Mouse (Mus musculus) megakaryocyte, adult 5-6 weeks (primary cell): ENCODE measurements at regions not wholly inside any gene's neighbourhood (a gene's known extent, or its start where the extent isn't known, plus 50 kb on each side); places are given as distances from the start of the nearest gene placed in this dataset.
A peak's percentile ranks its signal among the peaks of the same experiment; 100 is the strongest.

Source experiments
- ATAC-seq: 2 replicates; pipeline ENCODE4 v1.8.0; 2016; ENCODE audit warnings: mild to moderate bottlenecking, inconsistent platforms; ENCODE audit not compliant: poor library complexity, severe bottlenecking

DNA sequence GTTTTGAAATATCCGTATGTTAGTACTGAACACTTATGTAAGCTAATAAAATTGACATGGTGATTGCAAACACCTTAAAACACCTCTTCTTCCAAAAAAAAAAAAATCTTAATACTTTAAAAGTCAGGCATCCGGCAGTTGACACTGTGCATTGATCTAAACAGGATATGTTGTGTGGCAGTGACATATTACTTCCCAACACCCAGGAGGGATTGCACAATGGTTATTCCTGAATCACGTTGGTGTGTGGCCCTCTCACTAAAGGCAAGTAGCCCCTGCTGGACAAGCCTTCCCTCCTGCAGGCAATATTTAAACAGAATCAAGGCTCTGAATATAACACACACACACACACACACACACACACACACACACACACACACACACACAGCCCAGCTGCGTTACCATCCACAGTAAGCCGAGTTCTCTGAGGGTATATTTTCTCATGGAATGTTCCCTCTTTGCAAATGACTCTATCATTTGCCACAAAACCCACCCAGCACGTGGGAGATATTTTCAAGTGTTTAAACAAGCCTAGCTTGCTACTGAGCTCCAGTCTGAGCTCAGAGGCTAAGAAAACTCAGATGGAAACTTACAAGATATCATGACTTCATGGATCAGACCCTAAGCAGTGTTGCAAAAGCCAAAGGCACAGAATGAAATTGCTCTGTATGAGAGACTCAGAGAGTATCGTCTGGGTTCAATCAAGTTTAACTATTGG, 128.8 kb upstream of the Lyplal1 start:
- no peak for ATAC-seq

GRCm38 (mm10) chr1:186241112-186241511, 124.0 kb upstream of the Lyplal1 start:
- no peak for ATAC-seq

DNA sequence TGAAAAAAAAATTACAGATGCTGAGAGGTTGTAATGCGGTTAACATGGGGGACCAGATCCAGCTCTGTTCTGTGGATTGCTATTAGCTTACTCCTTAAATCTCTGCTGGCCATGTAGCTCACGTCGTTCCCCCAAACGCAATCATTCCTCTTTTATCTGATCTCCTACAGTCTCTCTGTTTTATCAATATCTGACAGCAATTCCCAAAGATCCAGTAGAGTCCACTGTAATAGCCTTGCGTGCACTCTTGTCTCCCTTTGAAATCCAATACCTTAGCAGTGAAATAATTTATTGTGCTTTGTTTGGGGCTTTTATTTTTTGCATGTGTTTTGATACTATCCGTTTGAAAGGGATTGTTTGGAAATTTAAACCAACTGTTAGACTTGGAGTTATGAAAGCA, 120.4 kb upstream of the Lyplal1 start:
- ATAC-seq = no peak

- no peak for ATAC-seq
Observed at GRCm38 (mm10) chr1:186236267-186237020, 119.3 kb upstream of the Lyplal1 start.

- no peak for ATAC-seq
Observed at GRCm38 (mm10) chr1:186234536-186234935, 117.4 kb upstream of the Lyplal1 start.

- no peak for ATAC-seq
Observed at GRCm38 (mm10) chr1:186230476-186230875, 113.4 kb upstream of the Lyplal1 start.

DNA sequence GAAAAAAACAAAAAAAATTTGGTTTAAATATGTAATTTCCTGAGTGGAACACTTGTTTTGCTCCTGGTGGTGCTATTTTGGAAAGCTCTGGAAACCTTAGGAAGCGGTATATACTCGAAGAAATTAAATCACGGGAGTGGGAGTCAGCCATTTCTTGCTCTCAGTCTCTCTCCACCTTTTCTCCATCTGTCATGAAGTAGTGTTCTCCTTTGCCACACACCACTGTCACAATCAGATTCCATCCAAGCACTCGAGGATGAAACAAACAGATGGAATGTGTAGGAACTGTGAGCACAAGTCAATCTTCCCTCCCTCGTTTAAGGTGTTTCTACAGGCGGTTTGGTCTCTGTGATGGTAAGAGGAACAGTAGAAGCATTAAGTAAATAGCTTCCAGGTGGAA, 112.7 kb upstream of the Lyplal1 start:
- no peak for ATAC-seq

DNA sequence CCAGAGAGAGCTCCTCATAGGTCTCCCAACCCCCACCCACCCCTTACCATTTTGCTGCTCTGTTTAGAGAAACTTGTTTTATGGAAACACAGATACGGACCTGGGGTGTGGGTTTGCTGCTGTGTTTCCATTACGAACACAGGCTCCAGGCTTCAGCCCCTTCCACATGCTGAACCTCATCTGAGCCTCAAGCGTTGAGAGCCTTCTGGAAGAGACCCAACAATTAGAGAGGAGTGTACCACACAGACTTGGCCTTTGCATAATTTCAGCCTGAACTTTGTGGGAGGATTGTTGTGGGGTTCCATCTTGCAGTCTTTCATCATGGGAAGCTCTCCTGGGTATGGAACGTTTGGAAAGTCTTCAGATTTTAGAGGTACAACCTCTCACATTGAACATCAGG, 111.3 kb upstream of the Lyplal1 start:
- ATAC-seq = no peak

DNA sequence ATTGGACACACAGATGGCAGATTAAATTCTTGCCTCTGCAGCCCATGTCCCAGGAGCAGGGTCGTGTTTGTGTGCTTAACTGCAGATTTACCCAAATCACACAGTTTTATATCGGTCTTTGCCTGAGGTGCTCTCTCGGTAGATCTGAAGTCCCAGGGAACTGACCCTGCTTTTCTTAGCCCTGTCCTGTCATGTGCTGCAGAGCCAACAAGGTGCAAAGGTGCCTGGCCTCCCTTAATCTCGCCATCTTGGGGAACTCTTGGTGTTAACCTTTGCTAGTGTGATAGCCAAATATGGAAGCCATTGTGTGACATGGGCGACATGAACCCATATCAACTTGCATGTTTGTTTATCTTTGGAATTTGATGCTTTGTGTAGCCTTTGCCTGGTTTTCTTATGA, 107.1 kb upstream of the Lyplal1 start:
- no peak for ATAC-seq

GRCm38 (mm10) chr1:186223417-186223816, 106.3 kb upstream of the Lyplal1 start:
- ATAC-seq = no peak

GRCm38 (mm10) chr1:186218995-186219394, 101.9 kb upstream of the Lyplal1 start:
- no peak for ATAC-seq

- ATAC-seq = no peak
Observed at GRCm38 (mm10) chr1:186217198-186217597, 100.1 kb upstream of the Lyplal1 start.

DNA sequence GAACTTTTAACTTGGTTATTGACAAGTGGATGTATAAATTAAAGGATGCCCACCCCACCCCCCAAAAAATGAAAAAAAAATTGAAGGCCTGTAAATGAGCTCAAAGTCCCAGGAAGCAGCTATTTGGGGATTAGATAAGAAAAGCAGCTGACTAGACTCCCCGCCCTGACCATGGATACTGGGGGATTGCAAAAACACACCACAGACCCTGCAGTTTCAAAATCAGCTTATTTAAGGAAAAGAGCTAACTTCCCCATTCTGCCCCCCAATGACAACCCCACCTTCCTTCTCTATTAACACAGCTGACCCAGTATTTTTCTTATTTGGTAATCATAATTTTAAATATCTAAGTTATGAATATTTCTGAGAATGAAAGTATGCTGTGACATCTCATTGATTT, 87.0 kb upstream of the Lyplal1 start:
- ATAC-seq = peak; percentile 45; the same call in 1 of the 2 replicates

- ATAC-seq = peak; percentile 76
Observed at GRCm38 (mm10) chr1:186202536-186202935, 85.4 kb upstream of the Lyplal1 start.

GRCm38 (mm10) chr1:186198391-186198790, 81.3 kb upstream of the Lyplal1 start:
- no peak for ATAC-seq

GRCm38 (mm10) chr1:186197057-186197456, 79.9 kb upstream of the Lyplal1 start:
- ATAC-seq = no peak

DNA sequence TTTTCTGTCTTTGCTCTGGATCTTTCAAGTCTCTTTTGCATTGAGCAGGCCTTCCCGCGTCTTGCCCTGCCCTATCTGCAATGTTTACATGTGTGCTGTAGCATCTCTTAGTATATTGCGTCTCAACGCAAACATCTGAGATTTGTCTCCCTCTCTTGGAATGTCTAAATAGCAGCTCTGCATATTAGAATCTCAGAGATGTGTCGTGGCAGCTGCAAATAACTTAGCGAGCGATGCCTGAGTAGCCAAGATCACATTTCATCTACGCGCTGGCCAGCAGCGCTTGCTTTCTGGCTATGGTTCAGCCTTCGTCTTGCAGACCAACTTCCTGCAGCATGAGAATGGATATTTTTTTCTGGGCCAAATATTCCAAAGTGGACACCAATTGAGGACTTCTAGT, 72.3 kb upstream of the Lyplal1 start:
- ATAC-seq = no peak

DNA sequence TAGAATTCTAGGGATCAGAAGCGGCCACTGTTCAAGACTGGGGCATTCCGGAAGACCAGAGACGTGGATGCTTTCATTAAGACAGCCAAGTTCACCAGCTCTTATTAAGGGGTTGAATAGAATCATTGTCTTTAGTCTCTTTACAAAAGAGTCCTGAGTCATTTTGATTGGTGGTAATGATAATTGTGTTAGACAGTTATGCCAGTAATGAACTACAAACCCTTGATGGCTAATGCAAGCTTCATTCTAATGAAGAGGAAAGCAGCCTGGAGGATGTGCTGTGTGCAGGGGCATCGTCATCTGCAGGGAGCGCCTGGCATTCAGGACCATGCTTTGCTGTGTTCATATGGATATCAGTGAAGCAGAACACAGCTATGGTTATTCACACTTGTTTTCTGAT, 70.3 kb upstream of the Lyplal1 start:
- ATAC-seq = no peak

- ATAC-seq = no peak
Observed at GRCm38 (mm10) chr1:186183204-186183651, 66.1 kb upstream of the Lyplal1 start.

DNA sequence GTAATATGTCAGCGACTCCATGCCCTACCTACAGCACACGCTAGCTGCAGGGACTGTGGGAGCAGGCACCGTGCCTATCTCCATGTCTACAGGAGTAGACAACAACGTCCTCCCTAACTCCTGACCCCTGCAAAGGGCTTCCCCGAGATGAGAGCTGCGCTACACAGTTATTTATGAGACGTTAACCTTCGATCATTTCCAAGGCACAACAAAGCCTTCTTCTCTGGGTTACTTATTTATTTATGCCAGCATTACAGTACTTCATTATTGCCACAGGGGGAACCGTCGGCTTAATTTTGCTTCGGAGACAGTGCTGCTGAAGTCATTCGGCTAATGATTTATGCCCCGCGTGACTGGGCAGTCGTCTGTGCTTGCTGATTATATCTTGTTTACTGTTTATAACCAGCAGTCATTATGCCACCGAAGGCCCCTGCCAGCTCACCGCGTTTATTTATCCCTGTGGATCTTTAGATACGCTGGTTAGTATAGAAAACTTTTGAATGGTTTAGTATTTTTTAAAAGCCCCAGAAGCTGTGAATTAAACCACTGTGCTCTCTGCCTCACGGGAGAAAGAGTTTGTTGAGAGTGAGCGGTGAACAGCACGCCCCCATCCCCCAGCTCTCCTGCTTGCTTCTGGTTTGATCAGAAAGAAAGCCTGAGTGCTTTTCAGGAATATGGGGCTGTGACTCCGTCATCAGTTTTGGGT, 65.5 kb upstream of the Lyplal1 start:
- no peak for ATAC-seq

GRCm38 (mm10) chr1:186177019-186177418, 59.9 kb upstream of the Lyplal1 start:
- ATAC-seq = no peak
